Mouse (Mus musculus) lung, embryonic 15.5 days (tissue): ENCODE measurements around the gene Srsf10. TPM values are rescaled to one million over a fixed set of nuclear protein-coding genes. Genes with fewer than 3 reads are reported as not detected.

Experiments
- ATAC-seq: fragments of 200-750 bp; cut with Nextera tagmentation; 2 replicates; pipeline ENCODE4 v1.8.0; 2017; ENCODE audit warnings: moderate number of reproducible peaks, borderline replicate concordance; ENCODE audit not compliant: low FRiP score, low TSS enrichment; ENCODE audit errors: extremely low read depth
- H3K27ac ChIP-seq: fragments of 300-500 bp; sonication (generic); 2 replicates; pipeline ENCODE4 v1.5.1; 2015; ENCODE audit warnings: moderate library complexity, mild to moderate bottlenecking, inconsistent platforms
- H3K27me3 ChIP-seq: fragments of 300-500 bp; sonication (generic); 2 replicates; pipeline ENCODE4 v1.6.1; 2015; ENCODE audit warnings: inconsistent platforms
- H3K36me3 ChIP-seq: fragments of 300-500 bp; sonication (generic); 2 replicates; pipeline ENCODE4 v1.6.1; 2015; ENCODE audit warnings: inconsistent platforms
- H3K4me1 ChIP-seq: fragments of 300-500 bp; sonication (generic); 2 replicates; pipeline ENCODE4 v1.6.1; 2015; ENCODE audit warnings: inconsistent platforms
- H3K4me2 ChIP-seq: fragments of 300-500 bp; sonication (generic); 2 replicates; pipeline ENCODE4 v1.6.1; 2015; ENCODE audit warnings: inconsistent platforms, mild to moderate bottlenecking, moderate library complexity
- H3K4me3 ChIP-seq: fragments of 300-500 bp; sonication (generic); 2 replicates; pipeline ENCODE4 v1.5.1; 2015; ENCODE audit warnings: mild to moderate bottlenecking, inconsistent platforms
- H3K9ac ChIP-seq: fragments of 300-500 bp; sonication (generic); 2 replicates; pipeline ENCODE4 v1.6.1; 2015; ENCODE audit warnings: inconsistent platforms
- H3K9me3 ChIP-seq: fragments of 300-500 bp; sonication (generic); 2 replicates; pipeline ENCODE4 v1.6.1; 2016; ENCODE audit warnings: inconsistent platforms
- WGBS: fragments of 180-500 bp; shearing (Covaris S2); methylation state at CpG from one replicate; pipeline ENCODE4 v1.1.7; 2015; 5-methylcytosine and 5-hydroxymethylcytosine counted together
- polyA plus RNA-seq: library from polyadenylated mRNA; unstranded; fragments of >200 nt; fragmentation: Nextera tagmentation; extraction: Ambion mirVana; gene quantifications from 2 replicates; pipeline ENCODE4 v1.2.1, GENCODE M21; 2015

Srsf10 gene
- polyA plus RNA-seq, 1 experiment from 2014 or later, result 267 TPM

- H3K4me1 ChIP-seq, result peaks cover 33% of the 10 kb centered on the region
- H3K27ac ChIP-seq, result no peak overlapping the region
- no peaks in the 10 kb centered on the region for H3K27me3 ChIP-seq
- no peak overlapping the region for H3K4me3 ChIP-seq
- no peak for ATAC-seq
- no peaks in the 10 kb centered on the region for H3K36me3 ChIP-seq
- no peaks in the 10 kb centered on the region for H3K9me3 ChIP-seq
- H3K9ac ChIP-seq, result no peak overlapping the region
- WGBS, result 57% methylated on average over 2 of the region's 2 CpGs
- H3K4me2 ChIP-seq, result no peak overlapping the region
Observed at GRCm38 (mm10) chr4:135877742-135878141, 22.2 kb downstream of the Srsf10 start.

GRCm38 (mm10) chr4:135879021-135879420 is 23.5 kb downstream of the Srsf10 start:
- Histone ChIP-seq H3K4me1 (peaks cover 42% of the 10 kb centered on the region), H3K9ac (no peak overlapping the region), H3K4me2 (no peak overlapping the region), H3K9me3 (no peaks in the 10 kb centered on the region), H3K27ac (no peak overlapping the region), H3K4me3 (no peak overlapping the region), H3K27me3 (no peaks in the 10 kb centered on the region), H3K36me3 (no peaks in the 10 kb centered on the region)
- ATAC-seq, result no peak
- 53% methylated on average over 6 of the region's 6 CpGs for WGBS

GRCm38 (mm10) chr4:135880018-135880417 is 24.5 kb downstream of the Srsf10 start:
- no peaks in the 10 kb centered on the region for H3K27me3 ChIP-seq
- no peaks in the 10 kb centered on the region for H3K9me3 ChIP-seq
- H3K36me3 ChIP-seq, result no peaks in the 10 kb centered on the region
- 87% methylated on average over 6 of the region's 6 CpGs for WGBS
- no peak for ATAC-seq
- H3K4me1 ChIP-seq, result peaks cover 32% of the 10 kb centered on the region
- no peak overlapping the region for H3K4me2 ChIP-seq
- H3K27ac ChIP-seq, result no peak overlapping the region
- no peak overlapping the region for H3K4me3 ChIP-seq
- H3K9ac ChIP-seq, result no peak overlapping the region

- no peak overlapping the region for H3K9ac ChIP-seq
- H3K36me3 ChIP-seq, result no peaks in the 10 kb centered on the region
- no peak for ATAC-seq
- WGBS, result 78% methylated on average over 10 of the region's 10 CpGs
- no peak overlapping the region for H3K4me2 ChIP-seq
- H3K4me3 ChIP-seq, result no peak overlapping the region
- H3K4me1 ChIP-seq, result peaks cover 26% of the 10 kb centered on the region
- no peaks in the 10 kb centered on the region for H3K9me3 ChIP-seq
- no peak overlapping the region for H3K27ac ChIP-seq
- H3K27me3 ChIP-seq, result no peaks in the 10 kb centered on the region
Observed at GRCm38 (mm10) chr4:135880576-135880975, 25.0 kb downstream of the Srsf10 start.

- Histone ChIP-seq H3K36me3 (no peaks in the 10 kb centered on the region), H3K9ac (no peak overlapping the region), H3K4me1 (peaks cover 12% of the 10 kb centered on the region), H3K27ac (no peak overlapping the region), H3K27me3 (no peaks in the 10 kb centered on the region), H3K4me2 (no peak overlapping the region), H3K4me3 (no peak overlapping the region), H3K9me3 (no peaks in the 10 kb centered on the region)
- 56% methylated on average over 6 of the region's 6 CpGs for WGBS
- no peak for ATAC-seq
Observed at GRCm38 (mm10) chr4:135882023-135882422, 26.5 kb downstream of the Srsf10 start.

GRCm38 (mm10) chr4:135883401-135883851 is 27.9 kb downstream of the Srsf10 start:
- H3K4me1 ChIP-seq, result 0 out of 2 replicates have a peak, but pooled peaks cover 10% of the 10 kb centered on the region
- WGBS, result 18% methylated on average over 10 of the region's 10 CpGs
- H3K9ac ChIP-seq, result no peak overlapping the region
- no peak overlapping the region for H3K4me3 ChIP-seq
- H3K36me3 ChIP-seq, result no peaks in the 10 kb centered on the region
- no peak overlapping the region for H3K4me2 ChIP-seq
- ATAC-seq, result no peak
- H3K9me3 ChIP-seq, result no peaks in the 10 kb centered on the region
- no peak overlapping the region for H3K27ac ChIP-seq
- no peaks in the 10 kb centered on the region for H3K27me3 ChIP-seq

- no peak overlapping the region for H3K4me2 ChIP-seq
- no peaks in the 10 kb centered on the region for H3K9me3 ChIP-seq
- 0 out of 2 replicates have a peak, but pooled peaks cover 10% of the 10 kb centered on the region for H3K4me1 ChIP-seq
- H3K9ac ChIP-seq, result no peak overlapping the region
- H3K27ac ChIP-seq, result no peak overlapping the region
- no peaks in the 10 kb centered on the region for H3K27me3 ChIP-seq
- H3K4me3 ChIP-seq, result no peak overlapping the region
- no peaks in the 10 kb centered on the region for H3K36me3 ChIP-seq
- WGBS, result 45% methylated on average over 7 of the region's 7 CpGs
- ATAC-seq, result no peak
Observed at GRCm38 (mm10) chr4:135883881-135884516, 28.5 kb downstream of the Srsf10 start.

- no peaks in the 10 kb centered on the region for H3K27me3 ChIP-seq
- H3K27ac ChIP-seq, result no peak overlapping the region
- WGBS, result 77% methylated on average over 6 of the region's 6 CpGs
- H3K4me2 ChIP-seq, result no peak overlapping the region
- H3K9ac ChIP-seq, result no peak overlapping the region
- no peaks in the 10 kb centered on the region for H3K36me3 ChIP-seq
- no peak for ATAC-seq
- H3K4me3 ChIP-seq, result no peak overlapping the region
- H3K9me3 ChIP-seq, result no peaks in the 10 kb centered on the region
- H3K4me1 ChIP-seq, result 0 out of 2 replicates have a peak, but pooled peaks cover 10% of the 10 kb centered on the region
Observed at GRCm38 (mm10) chr4:135884531-135884930, 29.0 kb downstream of the Srsf10 start.

- ATAC-seq, result no peak
- Histone ChIP-seq H3K9ac (no peak overlapping the region), H3K4me1 (0 out of 2 replicates have a peak, but pooled peaks cover 10% of the 10 kb centered on the region), H3K27me3 (no peaks in the 10 kb centered on the region), H3K4me2 (no peak overlapping the region), H3K36me3 (no peaks in the 10 kb centered on the region), H3K9me3 (no peaks in the 10 kb centered on the region), H3K27ac (no peak overlapping the region), H3K4me3 (no peak overlapping the region)
- 90% methylated on average over 12 of the region's 12 CpGs for WGBS
Observed at GRCm38 (mm10) chr4:135885676-135886075, 30.1 kb downstream of the Srsf10 start.

GRCm38 (mm10) chr4:135886184-135886583 is 30.6 kb downstream of the Srsf10 start:
- Histone ChIP-seq H3K4me2 (no peak overlapping the region), H3K36me3 (no peaks in the 10 kb centered on the region), H3K9me3 (no peaks in the 10 kb centered on the region), H3K4me1 (0 out of 2 replicates have a peak, but pooled peaks cover 10% of the 10 kb centered on the region), H3K9ac (no peak overlapping the region), H3K27me3 (no peaks in the 10 kb centered on the region), H3K4me3 (no peak overlapping the region), H3K27ac (no peak overlapping the region)
- WGBS, result 75% methylated on average over 4 of the region's 4 CpGs
- no peak for ATAC-seq

- H3K27ac ChIP-seq, result no peak overlapping the region
- no peaks in the 10 kb centered on the region for H3K27me3 ChIP-seq
- no peaks in the 10 kb centered on the region for H3K36me3 ChIP-seq
- 88% methylated on average over 24 of the region's 24 CpGs for WGBS
- 0 out of 2 replicates have a peak, but pooled peaks cover 5% of the 10 kb centered on the region for H3K4me1 ChIP-seq
- no peak overlapping the region for H3K9ac ChIP-seq
- H3K9me3 ChIP-seq, result no peaks in the 10 kb centered on the region
- no peak overlapping the region for H3K4me3 ChIP-seq
- ATAC-seq, result no peak
- H3K4me2 ChIP-seq, result no peak overlapping the region
Observed at GRCm38 (mm10) chr4:135888448-135889057, 33.0 kb downstream of the Srsf10 start.

GRCm38 (mm10) chr4:135889146-135889883 is 33.8 kb downstream of the Srsf10 start:
- no peak for ATAC-seq
- H3K4me2 ChIP-seq, result no peak overlapping the region
- H3K27ac ChIP-seq, result no peak overlapping the region
- no peak overlapping the region for H3K9ac ChIP-seq
- H3K27me3 ChIP-seq, result no peaks in the 10 kb centered on the region
- no peaks in the 10 kb centered on the region for H3K4me1 ChIP-seq
- no peaks in the 10 kb centered on the region for H3K9me3 ChIP-seq
- 74% methylated on average over 7 of the region's 7 CpGs for WGBS
- H3K4me3 ChIP-seq, result no peak overlapping the region
- no peaks in the 10 kb centered on the region for H3K36me3 ChIP-seq
